Mouse (Mus musculus): ENCODE data around the gene Lgals1. TPM values are rescaled to one million over a fixed set of nuclear protein-coding genes. Genes with fewer than 3 reads are reported as not detected.

Gene Lgals1
- total and polyA plus RNA-seq, 3 experiments = 646 to 1,010 (median 974) TPM

DNA sequence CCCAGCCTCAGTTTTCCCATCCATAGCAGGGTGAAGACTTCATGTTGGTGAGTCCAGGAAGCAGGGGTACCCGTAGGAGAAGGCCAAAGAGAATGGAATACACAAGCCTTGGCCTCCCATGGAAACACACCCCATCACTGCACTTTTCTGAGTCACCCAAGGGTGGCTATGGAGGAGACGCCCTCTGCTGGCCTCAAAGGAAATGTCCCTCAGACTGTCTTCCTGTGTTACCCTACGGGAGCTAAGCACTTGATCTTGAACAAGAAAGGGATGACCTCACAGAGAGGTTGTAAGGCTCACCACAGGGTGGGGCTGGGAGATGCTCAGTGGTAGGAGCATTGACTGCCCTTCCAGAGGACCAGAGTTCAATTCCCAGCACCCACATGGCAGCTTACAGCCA lies 5.1 kb downstream of the Lgals1 start (continued):
- TF ChIP-seq MAFK (IDR thresholded peaks at IDR 0.05; ENCODE audit: borderline replicate concordance, low read depth, low read length) = no peak
- TF ChIP-seq ZMIZ1 (IDR thresholded peaks at IDR 0.05; ENCODE audit: low read depth, low read length) = no peak

DNA sequence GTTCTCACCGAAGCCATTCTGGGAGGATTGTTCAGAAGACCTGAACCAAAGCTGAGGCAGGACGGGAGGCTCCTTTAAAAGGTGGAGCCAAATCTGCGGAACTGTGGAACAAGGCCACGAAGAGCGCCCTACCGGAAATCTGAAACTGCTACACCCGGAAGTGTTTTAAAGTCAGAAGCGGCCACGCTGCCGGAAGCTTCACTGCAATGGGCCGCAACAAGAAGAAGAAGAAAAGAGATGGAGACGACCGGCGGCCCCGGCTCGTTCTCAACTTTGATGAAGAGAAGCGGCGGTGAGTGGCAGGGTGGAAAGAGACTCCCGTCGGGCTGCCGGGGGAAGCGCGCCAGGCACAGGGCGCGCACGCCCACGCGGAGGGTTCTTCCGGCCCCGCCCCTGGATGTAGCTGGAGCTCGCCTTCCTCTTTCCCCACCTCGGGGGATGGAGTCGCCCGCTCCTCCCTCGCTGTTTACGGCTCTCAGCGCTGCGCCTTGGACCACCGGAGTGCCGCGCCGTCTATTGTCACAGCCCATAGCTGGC lies 8.3 kb downstream of the Lgals1 start, which contains the start of gene Nol12:
TSS of gene Nol12 (plus strand) at position 150 of the 537 bp plus-strand sequence.
- Histone ChIP-seq H3K36me3 (ENCODE audit: control insufficient read depth in 1 of 2, insufficient read depth in 2 of 2, low read length in 2 of 2) (peaks cover 0 to 12% of the 10 kb centered on the region in 2 experiments; a peak in 2 of 4 replicates), H3K4me1 (ENCODE audit: control insufficient read depth in 1 of 2, insufficient read depth in 2 of 2, low read length in 2 of 2) (peaks cover 0 to 21% of the 10 kb centered on the region in 2 experiments; a peak in 2 of 4 replicates)
- DNase-seq (ENCODE audit: low read depth, low spot score) = peak; percentile 95

DNA sequence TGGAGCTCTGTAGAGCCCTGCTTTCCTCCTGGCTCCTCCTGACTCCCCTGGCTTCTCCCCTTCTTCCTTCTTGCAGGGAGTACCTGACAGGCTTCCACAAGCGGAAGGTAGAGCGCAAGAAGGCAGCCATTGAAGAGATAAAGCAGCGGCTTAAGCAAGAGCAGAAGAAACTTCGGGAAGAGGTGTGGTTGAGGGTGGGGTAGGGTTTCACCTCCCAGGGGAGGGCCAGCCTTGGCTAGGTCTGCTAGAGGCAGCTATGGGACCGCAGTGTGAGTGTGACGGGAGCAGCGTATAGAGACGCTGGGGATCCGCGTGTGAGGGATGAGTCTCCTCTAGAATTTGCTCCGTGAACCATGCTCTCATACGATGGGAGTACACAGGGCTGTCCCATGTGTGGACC lies 9.9 kb downstream of the Lgals1 start:
- Histone ChIP-seq H3K27ac (ENCODE audit: control insufficient read depth, low read depth, low read length) (no peak overlapping the region), H3K9ac (ENCODE audit: control insufficient read depth, low read depth, low read length, poor library complexity, severe bottlenecking) (no peak overlapping the region; the same call in 1 of the 2 replicates), H3K4me1 (ENCODE audit: control insufficient read depth in 1 of 2, insufficient read depth in 2 of 2, low read length in 2 of 2) (peaks cover 0 to 21% of the 10 kb centered on the region in 2 experiments; a peak in 2 of 4 replicates), H3K9me3 (replicated peaks; ENCODE audit: insufficient read depth, low read length) (no peaks in the 10 kb centered on the region), H3K4me3 (ENCODE audit: control insufficient read depth in 1 of 2, insufficient read depth in 1 of 2, low read depth in 2 of 2, low read length in 2 of 2) (no peak overlapping the region), H3K79me2 (ENCODE audit: control insufficient read depth, insufficient read depth, low read length, poor library complexity) (peaks cover 13% of the 10 kb centered on the region), H3K36me3 (ENCODE audit: control insufficient read depth in 1 of 2, insufficient read depth in 2 of 2, low read length in 2 of 2) (peaks cover 2 to 12% of the 10 kb centered on the region in 2 experiments; a peak in 3 of 4 replicates), H3K27me3 (ENCODE audit: control insufficient read depth in 1 of 2, insufficient read depth in 2 of 2, low read length in 2 of 2) (no peaks in the 10 kb centered on the region)
- TF ChIP-seq SIN3A (IDR thresholded peaks at IDR 0.05; ENCODE audit: low read length) (no peak), TCF12 (IDR thresholded peaks at IDR 0.05; ENCODE audit: low read depth, low read length) (no peak), POLR2AphosphoS2 (IDR thresholded peaks at IDR 0.05; ENCODE audit: low read length) (no peak), ZNF384 (IDR thresholded peaks at IDR 0.05; ENCODE audit: low read depth, low read length) (no peak), ZC3H11A (IDR thresholded peaks at IDR 0.05; ENCODE audit: low read depth, low read length) (no peak), BHLHE40 (IDR thresholded peaks at IDR 0.05; ENCODE audit: borderline replicate concordance, low read depth, low read length) (no peak), KAT2A (conservative IDR thresholded peaks at IDR 0.05; ENCODE audit: low read depth, low read length) (no peak), MEF2A (IDR thresholded peaks at IDR 0.05; ENCODE audit: extremely low read depth, insufficient replicate concordance, low read depth, low read length, poor library complexity, severe bottlenecking) (no peak), HCFC1 (IDR thresholded peaks at IDR 0.05; ENCODE audit: low read depth, low read length) (no peak), ELF1 (IDR thresholded peaks at IDR 0.05; ENCODE audit: low read depth, low read length) (no peak), RCOR1 (IDR thresholded peaks at IDR 0.05; ENCODE audit: low read depth, low read length) (no peak), NRF1 (IDR thresholded peaks at IDR 0.05; ENCODE audit: insufficient read depth, low read depth, low read length, poor library complexity, severe bottlenecking) (no peak)
- DNase-seq (ENCODE audit: low read depth, low spot score) = no peak

More for the DNA sequence above, 8.3 kb downstream of the Lgals1 start, which contains the start of gene Nol12:
- peak within 1 kb of the TSS; percentile 75 to 100 for H3K4me3 ChIP-seq (ENCODE audit: control insufficient read depth in 1 of 2, insufficient read depth in 1 of 2, low read depth in 2 of 2, low read length in 2 of 2)
- H3K27ac ChIP-seq (ENCODE audit: control insufficient read depth, low read depth, low read length) = peak within 1 kb of the TSS; percentile 100
- peaks cover 13% of the 10 kb centered on the region for H3K79me2 ChIP-seq (ENCODE audit: control insufficient read depth, insufficient read depth, low read length, poor library complexity)
- no peaks in the 10 kb centered on the region for H3K27me3 ChIP-seq (ENCODE audit: control insufficient read depth in 1 of 2, insufficient read depth in 2 of 2, low read length in 2 of 2)
- H3K9ac ChIP-seq (ENCODE audit: control insufficient read depth, low read depth, low read length, poor library complexity, severe bottlenecking) = peak within 1 kb of the TSS; percentile 98
- TF ChIP-seq TCF12 (IDR thresholded peaks at IDR 0.05; ENCODE audit: low read depth, low read length) = peak; percentile 20
- no peak; the same call in 1 of the 2 replicates for TF ChIP-seq E2F4 (IDR thresholded peaks at IDR 0.05; ENCODE audit: borderline replicate concordance, low read depth, low read length)
- no peak for TF ChIP-seq TAL1 (IDR thresholded peaks at IDR 0.05; ENCODE audit: low read length)
- no peak for TF ChIP-seq MYB (IDR thresholded peaks at IDR 0.05; ENCODE audit: low read depth, low read length)
- TF ChIP-seq HCFC1 (IDR thresholded peaks at IDR 0.05; ENCODE audit: low read depth, low read length) = peak; percentile 91
- TF ChIP-seq USF1 (IDR thresholded peaks at IDR 0.05; ENCODE audit: low read depth, low read length) = 0 out of 2 replicates have a peak, but pooled peaks have one; percentile 11
- TF ChIP-seq SMC3 (IDR thresholded peaks at IDR 0.05; ENCODE audit: low read depth, low read length) = no peak
- no peak for TF ChIP-seq ETS1 (IDR thresholded peaks at IDR 0.05; ENCODE audit: low read depth, low read length)
- TF ChIP-seq JUND (IDR thresholded peaks at IDR 0.05; ENCODE audit: low read depth, low read length) = no peak
- TF ChIP-seq MXI1 (IDR thresholded peaks at IDR 0.05; ENCODE audit: low read depth, low read length) = peak; percentile 92
- TF ChIP-seq MEF2A (IDR thresholded peaks at IDR 0.05; ENCODE audit: extremely low read depth, insufficient replicate concordance, low read depth, low read length, poor library complexity, severe bottlenecking) = no peak
- peak; percentile 69 for TF ChIP-seq NELFE (IDR thresholded peaks at IDR 0.05; ENCODE audit: low read depth, low read length)
- TF ChIP-seq ZNF384 (IDR thresholded peaks at IDR 0.05; ENCODE audit: low read depth, low read length) = 0 out of 2 replicates have a peak, but pooled peaks have one; percentile 8
- TF ChIP-seq USF2 (IDR thresholded peaks at IDR 0.05; ENCODE audit: borderline replicate concordance in 1 of 2, insufficient read depth in 1 of 2, low read depth in 1 of 2, low read length in 2 of 2) = no peak
- peak; percentile 63; the same call in 1 of the 2 replicates for TF ChIP-seq TBP (IDR thresholded peaks at IDR 0.05; ENCODE audit: low read depth, low read length)
- peak; percentile 58; the same call in 1 of the 2 replicates for TF ChIP-seq MAZ (IDR thresholded peaks at IDR 0.05; ENCODE audit: low read depth, low read length)
- TF ChIP-seq POLR2A (IDR thresholded peaks at IDR 0.05; ENCODE audit: control insufficient read depth in 1 of 2, insufficient read depth in 1 of 2, low read depth in 1 of 2, low read length in 2 of 2, poor library complexity in 1 of 2) = peak; percentile 79 to 86
- TF ChIP-seq MYC (IDR thresholded peaks at IDR 0.05; ENCODE audit: low read depth, low read length) = peak; percentile 98
- no peak for TF ChIP-seq EP300 (IDR thresholded peaks at IDR 0.05; ENCODE audit: low read depth in 1 of 2, low read length in 2 of 2)
- TF ChIP-seq POLR2AphosphoS2 (IDR thresholded peaks at IDR 0.05; ENCODE audit: low read length) = peak; percentile 65
- peak; percentile 87 for TF ChIP-seq MAX (IDR thresholded peaks at IDR 0.05; ENCODE audit: low read length)
- no peak for TF ChIP-seq CHD2 (IDR thresholded peaks at IDR 0.05; ENCODE audit: low read length)
- TF ChIP-seq GATA1 (IDR thresholded peaks at IDR 0.05; ENCODE audit: low read depth, low read length) = 0 out of 2 replicates have a peak, but pooled peaks have one; percentile 2
- TF ChIP-seq ELF1 (IDR thresholded peaks at IDR 0.05; ENCODE audit: low read depth, low read length) = peak; percentile 98
- TF ChIP-seq SIN3A (IDR thresholded peaks at IDR 0.05; ENCODE audit: low read length) = peak; percentile 96
- H3K9me3 ChIP-seq (replicated peaks; ENCODE audit: insufficient read depth, low read length) = no peaks in the 10 kb centered on the region

Measured in MEL (cell line).